Mouse (Mus musculus): ENCODE results near the gene Mrps33. TPM values are rescaled to one million over a fixed set of nuclear protein-coding genes. Genes with fewer than 3 reads are reported as not detected.

The Mrps33 gene
- polyA plus RNA-seq (2012; rRNA removed; ENCODE audit: low replicate concordance): 103 and 105 TPM in 2 replicates

DNA sequence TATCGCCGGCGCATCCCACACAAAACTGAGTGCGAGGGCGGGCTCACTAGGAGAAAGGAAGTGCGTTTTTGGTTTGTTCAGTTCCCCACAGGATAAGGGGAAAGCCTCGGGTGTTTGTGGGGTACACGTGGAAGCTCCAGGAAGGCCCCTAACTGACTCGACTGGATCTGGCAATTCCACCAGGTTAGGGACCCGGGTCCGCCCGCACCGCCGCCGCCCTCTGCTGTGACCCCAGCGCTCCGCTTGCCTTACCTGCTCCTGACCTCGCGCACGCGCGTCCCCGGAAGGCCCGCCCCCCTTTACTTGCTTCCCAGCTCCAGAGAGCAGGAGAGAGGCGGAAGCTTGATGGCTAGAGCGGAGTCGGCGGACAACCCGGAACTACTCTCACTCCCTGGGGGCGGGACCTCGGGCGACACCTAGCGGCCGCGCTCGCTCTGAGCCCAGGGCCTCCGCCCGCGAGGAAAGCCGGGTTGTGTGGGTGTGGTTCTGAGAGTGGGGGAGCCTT lies at the start of gene Mrps33:
TSS of gene Mrps33 (minus strand) at position 377 of the 505 bp plus-strand sequence.

Other genes with a start within 250 kb of the Mrps33 start
- gene Adck2, start 237.1 kb downstream of the Mrps33 start, polyA plus RNA-seq (2012; rRNA removed; ENCODE audit: low replicate concordance): 12.5 and 14.9 TPM in 2 replicates
- gene Gm42420, start 225.2 kb downstream of the Mrps33 start, polyA plus RNA-seq (2012; rRNA removed; ENCODE audit: low replicate concordance): 0.28 and 0.33 TPM in 2 replicates
- gene Ndufb2, start 218.4 kb downstream of the Mrps33 start, polyA plus RNA-seq (2012; rRNA removed; ENCODE audit: low replicate concordance): 308 and 324 TPM in 2 replicates
- 10.2 and 15.9 TPM in 2 replicates for gene Braf, start 85.5 kb downstream of the Mrps33 start, polyA plus RNA-seq (2012; rRNA removed; ENCODE audit: low replicate concordance)
- gene Tmem178b, start 62.3 kb upstream of the Mrps33 start, polyA plus RNA-seq (2012; rRNA removed; ENCODE audit: low replicate concordance): 0.73 and 2.9 TPM in 2 replicates